Mouse (Mus musculus): ENCODE measurements around the gene Gm7980. TPM values are rescaled to one million over a fixed set of nuclear protein-coding genes. Genes with fewer than 3 reads are reported as not detected.
"Not testable (repeated sequence)": the region's sequence is repeated elsewhere in the genome, so short reads cannot be mapped to it uniquely, and the experiment has no call there.

The Gm7980 gene
- not detected in 2 replicates for polyA plus RNA-seq (2014; fragmentation: Nextera tagmentation; extraction: Ambion mirVana)

DNA sequence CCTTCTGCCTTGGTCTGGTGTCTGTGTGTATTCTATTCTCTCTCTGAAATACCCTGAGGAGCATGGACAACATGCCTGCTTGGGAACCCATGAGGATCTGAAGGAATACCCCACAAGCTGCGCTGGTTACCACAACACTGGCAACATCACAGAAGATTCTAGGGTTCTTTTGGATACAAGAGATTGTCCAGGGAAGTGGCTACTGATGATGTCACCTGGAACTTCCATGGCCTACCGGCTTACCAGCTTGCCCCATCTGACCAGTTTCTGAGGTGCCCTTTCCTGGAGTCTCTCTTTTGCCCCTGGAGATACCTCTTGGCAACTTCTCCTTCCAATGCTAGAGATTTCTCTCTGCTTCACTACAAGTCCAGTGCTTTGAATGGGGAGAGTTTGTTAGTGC is at the start of gene Gm7980:
Gene Gm7980, minus strand, starts transcription at position 101 of the 400 bp plus-strand sequence.
- ATAC-seq (ENCODE audit: low read depth); H3K4me3 ChIP-seq (ENCODE audit: low read depth, low read length); H3K27me3 ChIP-seq (ENCODE audit: control insufficient read depth, insufficient read depth, low read length); H3K4me2 ChIP-seq (ENCODE audit: low read depth, low read length); H3K36me3 ChIP-seq (ENCODE audit: control insufficient read depth, insufficient read depth, low read length); H3K27ac ChIP-seq (ENCODE audit: low read depth, low read length); H3K9me3 ChIP-seq (ENCODE audit: control insufficient read depth, low read length); H3K9ac ChIP-seq (replicated peaks; ENCODE audit: low read depth, low read length); H3K4me1 ChIP-seq (ENCODE audit: control insufficient read depth, insufficient read depth, low read length): not testable (repeated sequence)
- no CpG with 5 or more reads among the region's 2 CpGs for WGBS

DNA sequence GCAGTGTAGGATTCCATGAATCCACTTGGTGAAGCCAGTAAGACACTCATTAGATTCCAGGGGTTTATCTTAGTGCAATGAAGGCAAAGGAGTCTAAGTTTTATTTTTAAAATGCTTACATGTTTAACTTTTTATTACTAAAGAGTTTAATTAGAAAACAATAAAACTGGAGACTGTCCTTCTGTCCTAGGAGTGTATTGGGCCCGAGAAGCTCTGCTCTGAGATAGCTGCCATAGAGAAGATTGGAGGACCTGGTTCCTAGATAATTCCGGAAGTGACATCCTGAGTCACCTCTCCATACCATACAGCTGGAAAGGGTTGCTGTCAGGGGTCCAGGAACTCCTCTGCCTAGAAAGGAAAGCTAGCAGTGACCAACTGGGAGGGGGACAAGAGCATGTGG is 36.6 kb upstream of the Gm7980 start, which contains the start of gene 1700024B05Rik:
Gene 1700024B05Rik, plus strand, starts transcription at position 301 of the 400 bp plus-strand sequence.
- not testable (repeated sequence) for ATAC-seq (ENCODE audit: low read depth); H3K27ac ChIP-seq (ENCODE audit: low read depth, low read length); H3K4me2 ChIP-seq (ENCODE audit: low read depth, low read length); H3K9ac ChIP-seq (replicated peaks; ENCODE audit: low read depth, low read length); H3K36me3 ChIP-seq (ENCODE audit: control insufficient read depth, insufficient read depth, low read length); H3K4me1 ChIP-seq (ENCODE audit: control insufficient read depth, insufficient read depth, low read length); H3K4me3 ChIP-seq (ENCODE audit: low read depth, low read length); H3K27me3 ChIP-seq (ENCODE audit: control insufficient read depth, insufficient read depth, low read length); H3K9me3 ChIP-seq (ENCODE audit: control insufficient read depth, low read length)
- WGBS, result 86% methylated on average over 1 of the region's 2 CpGs

DNA sequence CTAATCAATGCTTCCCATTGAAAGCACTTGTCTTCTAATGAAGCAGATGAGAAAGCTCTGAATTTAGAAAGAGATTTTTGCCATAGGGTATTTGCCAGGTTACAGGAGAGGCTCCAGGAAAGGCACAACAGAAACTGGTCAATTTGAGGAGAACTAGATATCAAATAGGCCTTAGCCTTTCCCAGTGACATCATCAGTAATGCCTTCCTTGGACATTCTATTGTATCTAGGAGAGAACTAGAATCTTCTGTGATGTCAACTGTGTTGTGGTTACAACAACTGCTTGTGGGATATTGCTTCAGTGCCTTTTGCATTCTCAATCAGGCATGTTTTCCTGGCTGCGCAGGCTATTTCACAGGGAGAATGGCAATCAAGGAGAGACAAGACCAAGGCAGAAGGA is 17.6 kb upstream of the Gm7980 start, which contains the start of gene 1700049E17Rik1:
Gene 1700049E17Rik1, plus strand, starts transcription at position 301 of the 400 bp plus-strand sequence.
- H3K4me2 ChIP-seq (ENCODE audit: low read depth, low read length); H3K9ac ChIP-seq (replicated peaks; ENCODE audit: low read depth, low read length); ATAC-seq (ENCODE audit: low read depth): not testable (repeated sequence)

More for the DNA sequence above, 17.6 kb upstream of the Gm7980 start, which contains the start of gene 1700049E17Rik1:
- H3K9me3 ChIP-seq (ENCODE audit: control insufficient read depth, low read length); H3K27me3 ChIP-seq (ENCODE audit: control insufficient read depth, insufficient read depth, low read length); H3K27ac ChIP-seq (ENCODE audit: low read depth, low read length); H3K4me1 ChIP-seq (ENCODE audit: control insufficient read depth, insufficient read depth, low read length); H3K4me3 ChIP-seq (ENCODE audit: low read depth, low read length); H3K36me3 ChIP-seq (ENCODE audit: control insufficient read depth, insufficient read depth, low read length): not testable (repeated sequence)
- no CpG with 5 or more reads among the region's 1 CpGs for WGBS

Other genes starting within 250 kb of the Gm7980 start
- gene Gm8068, start 205.4 kb downstream of the Gm7980 start, polyA plus RNA-seq (2014; fragmentation: Nextera tagmentation; extraction: Ambion mirVana), result not detected in 2 replicates
- gene Gm7929, start 156.7 kb downstream of the Gm7980 start, polyA plus RNA-seq (2014; fragmentation: Nextera tagmentation; extraction: Ambion mirVana), result not detected in 2 replicates
- gene Gm47189, start 134.8 kb downstream of the Gm7980 start, polyA plus RNA-seq (2014; fragmentation: Nextera tagmentation; extraction: Ambion mirVana), result not detected in 2 replicates
- not detected in 2 replicates for gene 1700049E17Rik1, start 17.7 kb upstream of the Gm7980 start, polyA plus RNA-seq (2014; fragmentation: Nextera tagmentation; extraction: Ambion mirVana)
- not detected in 2 replicates for gene 1700024B05Rik, start 36.7 kb upstream of the Gm7980 start, polyA plus RNA-seq (2014; fragmentation: Nextera tagmentation; extraction: Ambion mirVana)
- gene Gm6401, start 60.6 kb upstream of the Gm7980 start, polyA plus RNA-seq (2014; fragmentation: Nextera tagmentation; extraction: Ambion mirVana), result not detected in 2 replicates
- gene Gm3543, start 76.0 kb upstream of the Gm7980 start, polyA plus RNA-seq (2014; fragmentation: Nextera tagmentation; extraction: Ambion mirVana), result not detected in 2 replicates
- gene Gm7951, start 210.1 kb upstream of the Gm7980 start, polyA plus RNA-seq (2014; fragmentation: Nextera tagmentation; extraction: Ambion mirVana), result not detected in 2 replicates

Data from neural tube, embryonic 14.5 days (tissue).